ENCODE assay signal across 9 mouse cellular contexts in the genomic region with DNA sequence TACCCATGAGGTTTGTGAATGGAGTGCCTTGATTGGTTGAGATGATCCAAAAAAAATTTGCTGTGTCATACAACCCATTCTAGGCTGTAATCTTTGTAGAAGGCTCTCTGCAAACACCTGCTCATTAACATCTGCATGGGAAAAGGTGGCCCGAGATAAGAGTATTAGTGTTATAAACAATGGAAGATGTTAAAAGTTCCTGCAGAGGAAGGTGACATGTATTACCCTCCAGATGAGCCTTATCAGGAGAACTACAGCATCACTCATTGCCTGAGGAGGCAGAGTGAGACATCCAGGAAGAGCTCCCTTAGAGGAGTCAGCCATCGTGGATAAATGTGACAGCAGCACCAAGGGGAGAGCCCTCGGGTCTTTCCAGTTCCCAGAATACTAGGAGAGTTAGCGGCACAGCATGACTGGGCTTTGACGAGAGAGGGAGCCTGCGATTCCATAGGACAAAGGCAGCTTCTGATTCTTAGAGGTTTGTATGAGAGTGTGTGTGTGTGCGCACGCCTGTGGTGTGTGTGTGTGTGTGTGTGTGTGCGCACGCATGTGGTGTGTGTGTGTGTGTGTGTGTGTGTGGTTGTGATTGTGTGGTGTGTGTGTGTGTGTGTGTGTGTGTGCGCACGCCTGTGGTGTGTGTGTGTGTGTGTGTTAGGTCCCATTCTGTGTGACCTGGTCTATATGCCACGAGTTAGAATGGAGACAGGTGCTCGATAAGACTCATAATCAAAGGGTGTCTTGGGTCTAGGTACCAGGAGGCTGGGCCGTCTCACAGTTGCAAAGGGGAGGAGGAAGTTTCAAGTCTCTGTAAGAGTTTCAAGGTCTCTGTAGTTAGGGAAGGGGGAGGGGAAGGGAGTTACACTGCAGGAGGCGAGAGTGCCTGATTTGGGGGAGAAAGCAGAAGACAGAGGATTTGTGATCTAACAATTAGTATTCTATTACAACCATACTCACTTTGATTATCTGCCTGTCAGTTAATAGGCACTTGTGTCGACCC. TPM values are rescaled to one million over a fixed set of nuclear protein-coding genes. Genes with fewer than 3 reads are reported as not detected.
DNase-seq lines count a peak whose midpoint lies in the region; ATAC-seq lines count a peak whose summit lies in the region.
"Had no signal": no experiment of that assay in that cellular context is flagged by ENCODE, and none has a peak within 500 bp of the region (broad histone marks: within the 10 kb centered on the region; RNA-seq: fewer than 3 reads in every experiment).

No protein-coding gene starts in this region.

- DNase-seq in lung, postnatal 14 days = no peak
- DNase-seq in hindbrain, embryonic 10.5 days (ENCODE audit: low spot score) = peak; percentile 11
- DNase-seq in yolk sac, embryonic 10.5 days (ENCODE audit: low spot score) = peak; percentile 3
- DNase-seq in adrenal gland, postnatal 4 days (ENCODE audit: low spot score in 2 of 2) = no peak
- DNase-seq in adrenal gland, postnatal 14 days = no peak
- no peak for DNase-seq in adrenal gland, postnatal 25 days

- no peak overlapping the region for H3K27ac ChIP-seq in lung, embryonic 16.5 days (ENCODE audit: low read length)
- H3K27ac ChIP-seq in hindbrain, embryonic 10.5 days = no peak overlapping the region

- H3K4me3 ChIP-seq in lung, embryonic 16.5 days (ENCODE audit: low read length) = no peak overlapping the region
- H3K4me3 ChIP-seq in hindbrain, embryonic 10.5 days = no peak overlapping the region

- peak; percentile 88 for ATAC-seq in lung, embryonic 16.5 days (ENCODE audit: low read depth)
- ATAC-seq in megakaryocyte-erythroid progenitor cell, adult 5-6 weeks (replicated peaks; ENCODE audit: low FRiP score, low TSS enrichment, poor library complexity, severe bottlenecking) = peak; percentile 70

- no peaks in the 10 kb centered on the region for H3K4me1 ChIP-seq in lung, embryonic 16.5 days (replicated peaks; ENCODE audit: control insufficient read depth, insufficient read depth, low read length)
- peaks cover 16% of the 10 kb centered on the region for H3K4me1 ChIP-seq in hindbrain, embryonic 10.5 days (replicated peaks)

- no peak overlapping the region for H3K9ac ChIP-seq in lung, embryonic 16.5 days (ENCODE audit: low read length)

- no peak overlapping the region for H3K4me2 ChIP-seq in lung, embryonic 16.5 days (ENCODE audit: low read depth, low read length)

- H3K9me3 ChIP-seq in lung, embryonic 16.5 days (ENCODE audit: control insufficient read depth, low read length) = peaks cover 3% of the 10 kb centered on the region; the same call in 1 of the 2 replicates
- peaks cover 4% of the 10 kb centered on the region for H3K9me3 ChIP-seq in hindbrain, embryonic 10.5 days

- H3K27me3 ChIP-seq in lung, embryonic 16.5 days (ENCODE audit: control insufficient read depth, insufficient read depth, low read depth, low read length) = no peaks in the 10 kb centered on the region
- no peaks in the 10 kb centered on the region for H3K27me3 ChIP-seq in hindbrain, embryonic 10.5 days (ENCODE audit: insufficient read depth, poor library complexity, severe bottlenecking)

- no peaks in the 10 kb centered on the region for H3K36me3 ChIP-seq in lung, embryonic 16.5 days (ENCODE audit: control insufficient read depth, insufficient read depth, low read length)
- H3K36me3 ChIP-seq in hindbrain, embryonic 10.5 days = no peaks in the 10 kb centered on the region

- WGBS in lung, embryonic 16.5 days = 59% methylated on average over 15 of the region's 17 CpGs
- 75% methylated on average over 17 of the region's 17 CpGs for WGBS in hindbrain, embryonic 10.5 days

RNA-seq across cellular contexts. Expression of gene Rec114, which starts 23.5 kb away (rescaled TPM):
- 1.5 and 2.5 TPM in 2 replicates for polyA plus RNA-seq in lung, embryonic 16.5 days (2015; fragmentation: Nextera tagmentation; extraction: Ambion mirVana)
- 0.73 and 1.7 TPM in 2 replicates for polyA plus RNA-seq in hindbrain, embryonic 10.5 days (2016; fragmentation: Nextera tagmentation; extraction: Ambion mirVana)
- total RNA-seq in megakaryocyte-erythroid progenitor cell, adult 5-6 weeks (2014; fragmentation: Nextera tagmentation) = 15.3 and 34.7 TPM in 2 replicates
- 36.9 and 51.4 TPM in 2 replicates for total RNA-seq in megakaryocyte-erythroid progenitor cell, adult 5-6 weeks (2017)
- 1 to 10 TPM; 3.2 to 4.3 TPM for total RNA-seq in adrenal gland, postnatal 4 days (2021)
- 3.7 and 4.1 TPM in 2 replicates for total RNA-seq in adrenal gland, postnatal 14 days (2021)
- total RNA-seq in adrenal gland, postnatal 25 days (2021) = not detected in 2 replicates

RNA-seq across cellular contexts. Expression of gene Hcn4, which starts 56.0 kb away (rescaled TPM):
- polyA plus RNA-seq in lung, embryonic 16.5 days (2015; fragmentation: Nextera tagmentation; extraction: Ambion mirVana) = 0.19 and 0.21 TPM in 2 replicates
- 0.70 and 1.1 TPM in 2 replicates for polyA plus RNA-seq in hindbrain, embryonic 10.5 days (2016; fragmentation: Nextera tagmentation; extraction: Ambion mirVana)
- total RNA-seq in megakaryocyte-erythroid progenitor cell, adult 5-6 weeks (2014; fragmentation: Nextera tagmentation) = not detected in 2 replicates
- not detected in 2 replicates for total RNA-seq in megakaryocyte-erythroid progenitor cell, adult 5-6 weeks (2017)
- total RNA-seq in adrenal gland, postnatal 4 days (2021) = 1 to 10 TPM; 2.1 to 2.9 TPM
- 0.56 and 0.68 TPM in 2 replicates for total RNA-seq in adrenal gland, postnatal 14 days (2021)
- total RNA-seq in adrenal gland, postnatal 25 days (2021) = 0.67 and 0.73 TPM in 2 replicates
- total RNA-seq: liver, adult 2 months had no signal
- polyA plus RNA-seq: liver, adult 2 months had no signal

Comparison
In these comparisons a context has a peak if more than half of its experiments do, and no peak if none do; other contexts are left out.
1. DNase-seq: peak in hindbrain, embryonic 10.5 days (single experiment) and yolk sac, embryonic 10.5 days (single experiment); none in lung, postnatal 14 days (single experiment), adrenal gland, postnatal 4 days (0 of 2), adrenal gland, postnatal 14 days (single experiment) and adrenal gland, postnatal 25 days (single experiment).